Mouse (Mus musculus): Measurements from ENCODE around the gene Znrd1as.

DNA sequence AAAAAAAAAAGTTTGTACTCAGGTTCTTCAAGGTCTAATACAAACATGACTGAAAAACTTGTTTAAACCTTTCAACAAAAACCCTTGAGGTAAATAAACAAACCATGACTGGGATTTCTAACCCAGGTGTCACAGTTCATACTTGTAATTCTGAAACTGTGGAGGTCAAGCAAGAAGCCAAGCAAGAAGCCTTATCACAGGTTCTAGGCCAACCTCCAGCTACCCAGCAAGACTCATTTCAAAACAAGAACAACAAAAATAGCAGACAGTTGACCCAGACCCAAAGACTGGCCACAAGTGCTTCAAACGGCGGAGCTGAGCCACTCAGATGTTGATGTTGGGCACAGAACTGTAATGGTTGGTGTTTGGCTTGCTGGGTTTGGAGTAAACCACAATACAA is 36.1 kb downstream of the Znrd1as start:
- TF ChIP-seq TBP (IDR thresholded peaks at IDR 0.05; ENCODE audit: low read depth, low read length): no peak
- TF ChIP-seq ZKSCAN1 (IDR thresholded peaks at IDR 0.05; ENCODE audit: low read depth, low read length): no peak
- TF ChIP-seq CTCF (IDR thresholded peaks at IDR 0.05 in 2 of 3, conservative IDR thresholded peaks at IDR 0.05 in 1 of 3; ENCODE audit: control insufficient read depth in 1 of 3, insufficient read depth in 1 of 3, low read depth in 2 of 3, low read length in 3 of 3, poor library complexity in 1 of 3, severe bottlenecking in 1 of 3): no peak
- TF ChIP-seq SIN3A (IDR thresholded peaks at IDR 0.05; ENCODE audit: low read length): no peak
- no peak for TF ChIP-seq CHD2 (IDR thresholded peaks at IDR 0.05; ENCODE audit: low read length)

All from MEL (cell line).